Mouse (Mus musculus) CH12.LX (cell line): Measurements from ENCODE around the gene Rpgrip1. TPM values are rescaled to one million over a fixed set of nuclear protein-coding genes. Genes with fewer than 3 reads are reported as not detected.
A peak's percentile ranks its signal among the peaks of the same experiment; 100 is the strongest.

Experiments used
- DNase-seq: peaks from one replicate; pipeline ENCODE4 v3.0.0-alpha.2; 2013; ENCODE audit errors: extremely low read depth
- H3K27ac ChIP-seq: 2 replicates; pipeline ENCODE4 v1.5.1; 2012; ENCODE audit warnings: low read depth, mild to moderate bottlenecking, control low read depth, moderate library complexity; ENCODE audit not compliant: insufficient read depth
- H3K27me3 ChIP-seq: replicated peaks from 2 replicates; pipeline ENCODE3; 2012; ENCODE audit warnings: inconsistent platforms
- H3K36me3 ChIP-seq, 2 experiments: replicated peaks in 1 of 2; 2 replicates each; pipeline versions ENCODE3 to v1.6.1; 2012; ENCODE audit warnings: inconsistent platforms in 1 of 2, low read length in 1 of 2, mild to moderate bottlenecking in 1 of 2, mixed read lengths in 1 of 2, moderate library complexity in 1 of 2; ENCODE audit not compliant: control insufficient read depth in 1 of 2, insufficient read depth in 1 of 2
- H3K4me1 ChIP-seq, 2 experiments: 2 replicates each; pipeline ENCODE4 v1.6.1; 2012; ENCODE audit warnings: inconsistent platforms in 1 of 2, moderate library complexity in 1 of 2; ENCODE audit not compliant: insufficient read depth in 2 of 2, control insufficient read depth in 1 of 2
- H3K4me2 ChIP-seq: 2 replicates; pipeline ENCODE4 v1.6.1; 2012; ENCODE audit warnings: low read depth, mild to moderate bottlenecking, control low read depth; ENCODE audit not compliant: poor library complexity, insufficient read depth, severe bottlenecking
- H3K4me3 ChIP-seq, 3 experiments: fragments of 150-350 bp in 1 of 3; sonication (generic) in 1 of 3; replicated peaks in 1 of 3; 2 replicates each; pipeline versions ENCODE3 to v1.5.1; 2011 to 2012; ENCODE audit warnings: low read depth in 2 of 3, low read length in 2 of 3, mild to moderate bottlenecking in 2 of 3, moderate library complexity in 2 of 3, control low read depth in 1 of 3, improper control_type of control experiment in 1 of 3, inconsistent platforms in 1 of 3, mixed read lengths in 1 of 3; ENCODE audit not compliant: poor library complexity in 1 of 3
- H3K79me2 ChIP-seq: replicated peaks from 2 replicates; pipeline ENCODE4 v1.6.1; 2012; ENCODE audit warnings: mild to moderate bottlenecking, moderate library complexity; ENCODE audit not compliant: control insufficient read depth, poor library complexity, insufficient read depth, severe bottlenecking; ENCODE audit errors: extremely low read depth
- H3K9ac ChIP-seq: 2 replicates; pipeline ENCODE4 v1.6.1; 2012; ENCODE audit warnings: low read depth, mild to moderate bottlenecking, control low read depth, moderate library complexity; ENCODE audit not compliant: insufficient read depth
- H3K9me3 ChIP-seq: replicated peaks from 2 replicates; pipeline ENCODE3; 2012; ENCODE audit warnings: low read length, inconsistent platforms, mixed read lengths
- CHD2 ChIP-seq: IDR thresholded peaks from 2 replicates; pipeline ENCODE4 v1.6.1; 2011; ENCODE audit warnings: low read length, improper control_type of control experiment
- CTCF ChIP-seq, 2 experiments: IDR thresholded peaks in 1 of 2; conservative IDR thresholded peaks in 1 of 2; 2 replicates each; pipeline ENCODE4 v1.5.1; 2011 to 2012; ENCODE audit warnings: low read depth in 2 of 2, low read length in 2 of 2, improper control_type of control experiment in 1 of 2, inconsistent platforms in 1 of 2, mild to moderate bottlenecking in 1 of 2, moderate library complexity in 1 of 2
- EP300 ChIP-seq: IDR thresholded peaks from 2 replicates; pipeline ENCODE4 v1.6.1; 2011; ENCODE audit warnings: low read length, improper control_type of control experiment
- ETS1 ChIP-seq: conservative IDR thresholded peaks from 2 replicates; pipeline ENCODE4 v1.6.1; 2012; ENCODE audit warnings: low read depth, mild to moderate bottlenecking, inconsistent platforms, low read length, improper control_type of control experiment, moderate library complexity
- GABPA ChIP-seq: IDR thresholded peaks from 2 replicates; pipeline ENCODE4 v1.6.1; 2012; ENCODE audit warnings: low read depth, low read length, improper control_type of control experiment, inconsistent platforms; ENCODE audit not compliant: insufficient replicate concordance
- JUN ChIP-seq: IDR thresholded peaks from 2 replicates; pipeline ENCODE4 v1.6.1; 2011; ENCODE audit warnings: low read depth, mild to moderate bottlenecking, low read length, improper control_type of control experiment, moderate library complexity; ENCODE audit not compliant: insufficient read depth
- KAT2A ChIP-seq: IDR thresholded peaks from 2 replicates; pipeline ENCODE4 v1.6.1; 2012; ENCODE audit warnings: low read length, improper control_type of control experiment, inconsistent platforms; ENCODE audit not compliant: insufficient replicate concordance
- MAZ ChIP-seq: IDR thresholded peaks from 2 replicates; pipeline ENCODE4 v1.6.1; 2012; ENCODE audit warnings: low read depth, mild to moderate bottlenecking, inconsistent platforms, low read length, improper control_type of control experiment, moderate library complexity
- MXI1 ChIP-seq: IDR thresholded peaks from 2 replicates; pipeline ENCODE4 v1.6.1; 2011; ENCODE audit warnings: mild to moderate bottlenecking, low read depth, low read length, improper control_type of control experiment
- NELFE ChIP-seq: IDR thresholded peaks from 2 replicates; pipeline ENCODE4 v1.6.1; 2011; ENCODE audit warnings: low read depth, low read length, improper control_type of control experiment
- TCF12 ChIP-seq: IDR thresholded peaks from 2 replicates; pipeline ENCODE4 v1.6.1; 2014; ENCODE audit warnings: low read depth, mild to moderate bottlenecking, inconsistent platforms, low read length, improper control_type of control experiment
- UBTF ChIP-seq: IDR thresholded peaks from 2 replicates; pipeline ENCODE4 v1.6.1; 2012; ENCODE audit warnings: low read depth, mild to moderate bottlenecking, inconsistent platforms, low read length, improper control_type of control experiment, moderate library complexity
- USF1 ChIP-seq: IDR thresholded peaks from 2 replicates; pipeline ENCODE4 v1.6.1; 2014; ENCODE audit warnings: low read depth, mild to moderate bottlenecking, inconsistent platforms, low read length, improper control_type of control experiment
- USF2 ChIP-seq: conservative IDR thresholded peaks from 2 replicates; pipeline ENCODE4 v1.6.1; 2011; ENCODE audit warnings: low read depth, low read length, improper control_type of control experiment
- ZKSCAN1 ChIP-seq: IDR thresholded peaks from 2 replicates; pipeline ENCODE4 v1.6.1; 2012; ENCODE audit warnings: low read depth, inconsistent platforms, low read length, improper control_type of control experiment, borderline replicate concordance
- ZMIZ1 ChIP-seq: IDR thresholded peaks from 2 replicates; pipeline ENCODE4 v1.6.1; 2012; ENCODE audit warnings: low read depth, mild to moderate bottlenecking, inconsistent platforms, low read length, improper control_type of control experiment
- ZNF384 ChIP-seq: IDR thresholded peaks from 2 replicates; pipeline ENCODE4 v1.6.1; 2012; ENCODE audit warnings: low read depth, low read length, improper control_type of control experiment, inconsistent platforms
- dilution Hi-C: fragments of 300-500 bp; cut with MboI; formaldehyde crosslinking; loops from 2 replicates; pipeline ENCODE4 v1.14.3; 2020; ENCODE audit warnings: low sequenced_read_pairs; ENCODE audit not compliant: extremely low pct_unique_long_range_greater_than_20kb, extremely low pct_ligation_motif_present
- in situ Hi-C: fragments of 300-500 bp; cut with MboI; formaldehyde crosslinking; loops from 3 replicates; pipeline ENCODE4 v1.14.3; 2019; ENCODE audit warnings: low sequenced_read_pairs, low pct_ligation_motif_present, low pct_unique_long_range_greater_than_20kb, mixed read lengths
- polyA plus RNA-seq: library from polyadenylated mRNA; unstranded; fragments of >175 nt; gene quantifications from 2 replicates; pipeline ENCODE4 v1.2.1, GENCODE M21; 2012; ENCODE audit warnings: low read depth; ENCODE audit not compliant: insufficient read length
- total RNA-seq, 2 experiments: library from RNA; depleted of rRNA; stranded (reverse); fragments of 300-350 nt in 1 of 2; fragments of >200 nt in 1 of 2; gene quantifications; 2 replicates each; pipeline ENCODE4 v1.2.3; 2012 to 2014

Rpgrip1 gene
- total and polyA plus RNA-seq, 3 experiments: 7.3 to 41.8 (median 15.0) TPM

DNA sequence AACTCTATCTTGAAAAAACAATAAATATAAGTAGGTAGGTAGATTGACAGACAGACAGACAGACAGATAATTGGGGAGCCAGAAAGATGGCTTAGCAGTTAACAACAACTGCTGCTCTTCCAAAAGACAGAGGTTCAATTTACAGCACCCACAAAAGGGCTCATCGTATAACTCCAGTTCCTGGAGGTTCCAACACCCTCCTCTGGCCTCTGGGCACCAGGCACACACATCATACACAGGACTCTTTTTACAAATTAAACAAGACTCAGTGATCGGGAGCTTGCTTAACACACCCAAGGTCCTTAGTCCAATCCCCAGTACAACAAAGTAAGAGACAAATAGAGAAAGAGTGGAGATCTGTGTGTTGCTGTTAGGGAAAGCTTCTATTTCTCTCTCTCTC is 5.2 kb upstream of the Rpgrip1 start:
- Histone ChIP-seq H3K9ac (no peak overlapping the region; the same call in 1 of the 2 replicates), H3K9me3 (no peaks in the 10 kb centered on the region), H3K4me1 (peaks cover 0 to 13% of the 10 kb centered on the region in 2 experiments; a peak in 2 of 4 replicates), H3K27ac (no peak overlapping the region), H3K36me3 (peaks cover 6 to 12% of the 10 kb centered on the region in 2 experiments), H3K27me3 (no peaks in the 10 kb centered on the region), H3K4me3 (no peak overlapping the region), H3K79me2 (peaks cover 35% of the 10 kb centered on the region), H3K4me2 (peak overlapping the region; percentile 38; the same call in 1 of the 2 replicates)
- dilution Hi-C loops: no loop called here
- no peak for TF ChIP-seq KAT2A
- no peak for TF ChIP-seq JUN
- no peak for TF ChIP-seq UBTF
- TF ChIP-seq ZMIZ1: no peak
- no peak for TF ChIP-seq CHD2
- TF ChIP-seq USF2: no peak
- no peak for TF ChIP-seq EP300
- no peak for TF ChIP-seq MAZ
- TF ChIP-seq MXI1: no peak
- in situ Hi-C loops: no loop called here
- no peak for DNase-seq

DNA sequence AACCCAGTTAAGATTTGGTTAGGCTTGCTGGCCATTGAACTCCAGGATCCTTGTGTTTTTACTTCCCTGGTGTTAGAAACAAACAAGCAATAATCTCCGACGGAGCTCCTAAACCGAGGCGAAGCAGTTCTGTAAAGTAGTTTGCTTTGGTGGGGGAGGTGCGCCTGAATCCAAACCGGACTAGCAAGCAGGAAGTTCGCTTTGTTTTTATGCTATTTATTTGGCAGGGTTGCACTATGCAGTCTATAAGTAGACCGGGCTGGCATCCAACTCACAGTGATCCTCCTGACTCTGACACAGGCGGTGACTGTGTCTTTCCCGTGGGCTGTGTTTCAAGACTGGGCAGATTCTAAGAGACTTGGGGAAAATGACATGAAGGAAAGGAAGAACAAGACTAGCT is 3.8 kb upstream of the Rpgrip1 start:
- TF ChIP-seq USF1 (no peak), ZNF384 (no peak), MAZ (no peak), ZKSCAN1 (no peak), GABPA (no peak), KAT2A (no peak), CTCF (conservative IDR thresholded peaks at IDR 0.05 in 1 of 2, IDR thresholded peaks at IDR 0.05 in 1 of 2; ENCODE audit: low read depth in 2 of 2, low read length in 2 of 2) (no peak), UBTF (no peak), ETS1 (no peak), TCF12 (no peak), NELFE (no peak)
- TF ChIP-seq, all 38 proteins: peak for 0
- Histone ChIP-seq H3K9me3 (no peaks in the 10 kb centered on the region), H3K4me3 (no peak overlapping the region), H3K36me3 (peaks cover 0 to 6% of the 10 kb centered on the region in 2 experiments), H3K4me1 (peaks cover 0 to 8% of the 10 kb centered on the region in 2 experiments; a peak in 2 of 4 replicates), H3K27me3 (no peaks in the 10 kb centered on the region), H3K27ac (no peak overlapping the region), H3K79me2 (peaks cover 21% of the 10 kb centered on the region), H3K4me2 (no peak overlapping the region), H3K9ac (no peak overlapping the region)
- DNase-seq: no peak
- dilution Hi-C loops: no loop called here
- in situ Hi-C loops: no loop called here
